Mouse (Mus musculus): ENCODE data around the gene Npas1.

- TF ChIP-seq CTCF (conservative IDR thresholded peaks at IDR 0.05; ENCODE audit: low read length) (no peak), NANOG (IDR thresholded peaks at IDR 0.05; ENCODE audit: borderline replicate concordance, low read length) (no peak)
Observed at GRCm38 (mm10) chr7:16422222-16422856, 55.2 kb downstream of the Npas1 start.

All from E14TG2a.4 (cell line).